ENCODE assay signal across 22 mouse cellular contexts in the genomic region with DNA sequence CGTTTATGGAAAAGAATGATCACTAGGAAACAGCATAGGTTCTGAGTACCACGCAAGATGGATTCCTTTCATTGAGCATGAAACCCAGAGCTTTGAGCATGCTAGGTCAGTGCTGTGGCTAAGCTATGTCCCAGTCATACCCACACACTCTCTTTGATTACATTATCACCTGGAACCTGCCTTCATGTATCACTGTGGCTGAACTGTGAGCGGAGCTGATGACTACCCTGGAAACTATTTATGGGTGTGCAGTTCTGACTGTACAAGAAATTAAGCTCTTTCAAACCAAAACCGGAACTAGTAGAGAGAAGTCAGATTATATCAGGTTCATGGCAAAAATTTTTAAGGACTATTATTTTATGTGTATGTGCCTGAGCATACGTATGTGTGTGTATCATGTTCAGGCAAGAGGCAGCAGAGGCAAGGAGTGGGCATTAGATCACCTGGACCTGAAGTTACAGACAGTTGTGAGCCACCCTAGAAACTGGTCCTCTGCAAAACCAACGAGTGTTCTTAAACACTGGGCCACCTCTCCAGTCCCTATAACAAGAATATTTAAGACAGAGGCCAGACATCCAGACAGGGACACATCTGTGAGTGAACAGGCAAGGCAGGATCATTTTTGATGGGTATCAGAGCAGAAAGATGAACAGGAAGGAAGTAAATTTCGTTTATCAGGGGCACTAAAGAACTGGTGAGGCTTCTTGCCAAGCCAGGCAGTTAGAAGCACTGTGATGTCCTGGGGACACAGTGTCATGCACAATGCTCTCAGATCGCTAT. TPM values are rescaled to one million over a fixed set of nuclear protein-coding genes. Genes with fewer than 3 reads are reported as not detected.
A peak's percentile ranks its signal among the peaks of the same experiment; 100 is the strongest.
DNase-seq lines count a peak whose midpoint lies in the region; ATAC-seq and TF ChIP-seq lines count a peak whose summit lies in the region.
"Had no signal": no experiment of that assay in that cellular context is flagged by ENCODE, and none has a peak within 500 bp of the region (broad histone marks: within the 10 kb centered on the region; RNA-seq: fewer than 3 reads in every experiment).

No protein-coding gene starts in this region.

- peak overlapping the region; percentile 8; the same call in 1 of the 2 replicates for H3K27ac ChIP-seq in thymus, adult 2 months (ENCODE audit: control insufficient read depth, insufficient read depth, low read length)
- H3K27ac ChIP-seq: embryonic facial prominence, embryonic 13.5 days; forebrain, embryonic 12.5 days; hindbrain, embryonic 14.5 days; liver, embryonic 13.5 days; midbrain, embryonic 15.5 days; neural tube, embryonic 13.5 days; stomach, embryonic 15.5 days had no signal

- DNase-seq in thymus, adult 2 months = no peak
- no peak for DNase-seq in thymus, postnatal 0 days (ENCODE audit: low spot score)
- no peak for DNase-seq in left cerebral cortex, adult 11 months (ENCODE audit: low spot score)
- no peak for DNase-seq in cerebellum, adult 11-12 months
- DNase-seq in urinary bladder, postnatal 4 days (ENCODE audit: low spot score in 2 of 2) = no peak
- DNase-seq: adrenal gland, postnatal 14 days; kidney, adult 9 months; liver, embryonic 13.5 days; lung, postnatal 36 days; thymus, postnatal 36 days had no signal

- H3K36me3 ChIP-seq in thymus, adult 2 months (ENCODE audit: control insufficient read depth, insufficient read depth, low read length) = no peaks in the 10 kb centered on the region
- H3K36me3 ChIP-seq: embryonic facial prominence, embryonic 13.5 days; forebrain, embryonic 12.5 days; liver, embryonic 13.5 days; midbrain, embryonic 15.5 days; neural tube, embryonic 13.5 days; stomach, embryonic 15.5 days had no signal

- peak; percentile 45 for ATAC-seq in common myeloid progenitor, adult 5-6 weeks (replicated peaks; ENCODE audit: low read depth, poor library complexity, severe bottlenecking)
- peak; percentile 50 for ATAC-seq in megakaryocyte, adult 5-6 weeks (ENCODE audit: poor library complexity, severe bottlenecking)
- ATAC-seq: midbrain, embryonic 15.5 days had no signal

- no peak for TF ChIP-seq POLR2A in thymus, adult 2 months (IDR thresholded peaks at IDR 0.05; ENCODE audit: control insufficient read depth, extremely low read depth, insufficient read depth, low read length, poor library complexity)

- no peak overlapping the region for H3K4me3 ChIP-seq in thymus, adult 2 months (ENCODE audit: control insufficient read depth, insufficient read depth, low read length)
- H3K4me3 ChIP-seq: embryonic facial prominence, embryonic 13.5 days; forebrain, embryonic 12.5 days; liver, embryonic 13.5 days; midbrain, embryonic 15.5 days; neural tube, embryonic 13.5 days; stomach, embryonic 15.5 days had no signal

- H3K27me3 ChIP-seq in thymus, adult 2 months (ENCODE audit: control insufficient read depth, insufficient read depth, low read length) = no peaks in the 10 kb centered on the region
- H3K27me3 ChIP-seq: embryonic facial prominence, embryonic 13.5 days; forebrain, embryonic 12.5 days; liver, embryonic 13.5 days; midbrain, embryonic 15.5 days; neural tube, embryonic 13.5 days; stomach, embryonic 15.5 days had no signal

- peaks cover 13% of the 10 kb centered on the region for H3K4me1 ChIP-seq in thymus, adult 2 months (replicated peaks; ENCODE audit: control insufficient read depth, insufficient read depth, low read length)
- H3K4me1 ChIP-seq: midbrain, embryonic 15.5 days; stomach, embryonic 15.5 days had no signal

- WGBS in thymus, adult 2 months = 33% methylated on average over 8 of the region's 8 CpGs

- TF ChIP-seq CTCF in thymus, adult 2 months (IDR thresholded peaks at IDR 0.05; ENCODE audit: borderline replicate concordance, control insufficient read depth, extremely low read depth, insufficient read depth, low read length, poor library complexity) = no peak

RNA-seq across cellular contexts. Expression of gene Baz1a, which starts 2.4 kb away (rescaled TPM):
- 9.6 and 11.0 TPM in 2 replicates for polyA plus RNA-seq in thymus, adult 2 months (2012; rRNA removed)
- 33.2 and 35.5 TPM in 2 replicates for polyA plus RNA-seq in thymus, postnatal 0 days (2015; fragmentation: Nextera tagmentation; extraction: Ambion mirVana)
- total RNA-seq in common myeloid progenitor, adult 5-6 weeks (2017) = 98.0 and 152 TPM in 2 replicates
- total RNA-seq in megakaryocyte, adult 5-6 weeks (2015) = 187 and 200 TPM in 2 replicates
- 105 and 107 TPM in 2 replicates for total RNA-seq in megakaryocyte, adult 5-6 weeks (2017)

RNA-seq across cellular contexts. Expression of gene Gm20403, which starts 30.2 kb away (rescaled TPM):
- polyA plus RNA-seq in thymus, adult 2 months (2012; rRNA removed) = not detected in 2 replicates
- not detected in 2 replicates for polyA plus RNA-seq in thymus, postnatal 0 days (2015; fragmentation: Nextera tagmentation; extraction: Ambion mirVana)
- not detected in 2 replicates for total RNA-seq in common myeloid progenitor, adult 5-6 weeks (2017)
- total RNA-seq in megakaryocyte, adult 5-6 weeks (2015) = not detected in 2 replicates
- not detected in 2 replicates for total RNA-seq in megakaryocyte, adult 5-6 weeks (2017)
- total RNA-seq: adrenal gland, postnatal 14 days; layer of hippocampus, adult 8-10 months; left cerebral cortex, postnatal 10 days had no signal
- polyA plus RNA-seq: embryonic facial prominence, embryonic 13.5 days; forebrain, embryonic 12.5 days; gonadal fat pad, adult 2 months; heart, embryonic 16.5 days; hindbrain, embryonic 14.5 days; liver, embryonic 13.5 days; midbrain, embryonic 15.5 days; neural tube, embryonic 13.5 days; stomach, embryonic 15.5 days had no signal
